Mouse (Mus musculus): ENCODE results near the gene Rnf150. TPM values are rescaled to one million over a fixed set of nuclear protein-coding genes. Genes with fewer than 3 reads are reported as not detected.
"Not testable (repeated sequence)": the region's sequence is repeated elsewhere in the genome, so short reads cannot be mapped to it uniquely, and the experiment has no call there.

Gene Rnf150
- total RNA-seq, 2 experiments from 2014 or later: 0.42 TPM; not detected in 1

GRCm38 (mm10) chr8:83060076-83060475 is 196.9 kb downstream of the Rnf150 start:
- ATAC-seq (replicated peaks; ENCODE audit: low FRiP score, low TSS enrichment, poor library complexity, severe bottlenecking): no peak

DNA sequence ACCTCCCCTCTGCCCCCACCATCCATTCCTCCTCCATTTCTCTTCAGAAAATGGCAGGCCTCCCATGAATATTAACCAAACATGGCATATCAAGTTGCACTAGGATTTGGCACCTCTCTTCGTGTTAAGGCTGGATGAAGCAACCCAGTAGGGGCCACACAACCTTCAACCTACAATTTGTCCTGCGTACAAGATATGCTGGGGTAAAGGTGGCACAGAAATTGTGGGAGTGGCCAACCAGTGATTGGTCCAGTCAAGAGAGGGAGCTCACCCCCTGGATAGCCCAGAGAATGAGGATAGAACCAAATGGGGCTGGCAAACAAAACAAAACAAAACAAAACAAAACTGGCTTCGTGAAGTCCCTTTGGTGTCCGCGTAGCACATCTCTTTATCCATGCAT is 198.1 kb downstream of the Rnf150 start:
- no peak for ATAC-seq (replicated peaks; ENCODE audit: low FRiP score, low TSS enrichment, poor library complexity, severe bottlenecking)

- ATAC-seq (replicated peaks; ENCODE audit: low FRiP score, low TSS enrichment, poor library complexity, severe bottlenecking): no peak
Measured at GRCm38 (mm10) chr8:83061873-83062272, 198.7 kb downstream of the Rnf150 start.

DNA sequence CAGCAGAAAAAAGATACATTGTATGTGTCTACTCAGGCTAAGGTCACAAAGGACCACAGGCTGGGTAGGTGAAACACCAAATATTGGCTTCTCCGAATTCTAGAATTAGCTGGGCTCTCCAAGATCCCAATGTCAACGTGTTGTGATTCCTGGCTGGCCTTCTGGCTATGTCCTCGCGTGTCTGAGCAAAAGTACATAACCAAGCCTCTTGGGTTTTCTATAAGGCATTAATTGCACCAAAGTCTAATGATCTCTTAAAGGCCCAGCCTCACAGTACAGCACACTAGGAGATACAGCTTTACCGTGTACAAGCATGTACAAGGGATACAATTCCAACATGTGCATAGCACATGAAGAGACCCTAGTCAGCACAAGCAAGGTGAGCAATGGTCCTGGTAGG is 199.1 kb downstream of the Rnf150 start:
- no peak for ATAC-seq (replicated peaks; ENCODE audit: low FRiP score, low TSS enrichment, poor library complexity, severe bottlenecking)

DNA sequence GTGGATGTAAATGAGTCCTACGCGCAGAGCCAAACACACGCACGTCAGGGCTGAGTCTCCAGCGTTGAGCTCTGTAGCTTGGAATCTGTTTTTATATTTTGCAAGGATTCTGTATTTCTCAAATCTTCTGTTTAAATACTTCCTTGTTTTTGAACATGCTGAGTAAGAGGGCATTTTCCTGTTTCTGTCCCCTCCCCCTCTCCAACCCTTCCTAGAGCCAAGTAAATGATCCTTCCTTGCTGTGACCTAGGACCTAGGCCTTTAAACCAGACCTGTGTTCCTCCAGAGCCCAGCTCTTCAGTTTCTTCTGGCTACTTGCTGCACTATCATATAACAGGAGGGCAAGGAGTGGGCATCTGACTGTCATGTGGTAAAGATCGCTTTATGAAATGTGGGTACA is 200.9 kb downstream of the Rnf150 start:
- ATAC-seq (replicated peaks; ENCODE audit: low FRiP score, low TSS enrichment, poor library complexity, severe bottlenecking): no peak

GRCm38 (mm10) chr8:83066076-83066475 is 202.9 kb downstream of the Rnf150 start:
- ATAC-seq (replicated peaks; ENCODE audit: low FRiP score, low TSS enrichment, poor library complexity, severe bottlenecking): no peak

- no peak for ATAC-seq (replicated peaks; ENCODE audit: low FRiP score, low TSS enrichment, poor library complexity, severe bottlenecking)
Measured at GRCm38 (mm10) chr8:83066846-83067245, 203.7 kb downstream of the Rnf150 start.

- no peak for ATAC-seq (replicated peaks; ENCODE audit: low FRiP score, low TSS enrichment, poor library complexity, severe bottlenecking)
Measured at GRCm38 (mm10) chr8:83067906-83068305, 204.8 kb downstream of the Rnf150 start.

DNA sequence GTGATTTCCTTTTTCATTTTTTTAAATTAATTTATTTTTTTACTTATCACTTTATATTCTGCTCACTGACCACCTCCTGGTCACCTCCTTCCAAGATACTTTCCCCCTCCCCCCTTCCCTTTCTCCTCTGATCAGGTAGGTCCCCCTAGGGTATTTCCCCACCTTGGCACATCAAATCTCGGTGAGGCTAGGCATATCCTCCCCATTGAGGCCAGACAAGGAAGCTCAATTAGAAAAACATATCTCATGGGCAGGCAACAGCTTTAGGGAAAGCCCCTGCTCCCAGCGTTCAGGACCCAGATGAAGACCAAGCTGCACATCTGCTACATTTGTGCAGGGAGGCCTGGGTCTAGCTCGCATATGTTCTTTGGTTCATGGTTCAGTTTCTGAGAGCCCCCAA is 211.1 kb downstream of the Rnf150 start:
- ATAC-seq (replicated peaks; ENCODE audit: low FRiP score, low TSS enrichment, poor library complexity, severe bottlenecking): no peak

- ATAC-seq (replicated peaks; ENCODE audit: low FRiP score, low TSS enrichment, poor library complexity, severe bottlenecking): no peak
Measured at GRCm38 (mm10) chr8:83076621-83077020, 213.5 kb downstream of the Rnf150 start.

DNA sequence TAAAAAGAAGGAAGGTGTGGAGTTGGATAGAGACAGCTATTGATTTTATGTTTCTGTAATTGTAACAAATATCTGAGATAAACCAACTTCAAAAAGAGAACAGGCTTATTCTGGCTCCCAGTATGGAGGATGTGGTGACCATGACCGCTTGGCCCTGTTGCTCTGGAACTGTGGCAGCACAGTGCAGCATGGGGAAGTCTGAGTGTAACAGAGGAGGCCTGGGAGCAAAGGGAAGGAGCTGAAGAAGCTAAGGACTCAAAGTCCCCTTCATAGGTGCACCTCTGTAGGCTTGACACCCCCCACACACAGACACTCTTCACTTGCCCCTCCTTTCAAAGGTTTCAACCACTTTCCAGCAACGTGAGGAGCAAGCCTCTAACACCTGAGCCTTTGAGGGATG is 214.2 kb downstream of the Rnf150 start:
- ATAC-seq (replicated peaks; ENCODE audit: low FRiP score, low TSS enrichment, poor library complexity, severe bottlenecking): no peak

GRCm38 (mm10) chr8:83078701-83079533 is 215.8 kb downstream of the Rnf150 start:
- ATAC-seq (replicated peaks; ENCODE audit: low FRiP score, low TSS enrichment, poor library complexity, severe bottlenecking): no peak

- no peak for ATAC-seq (replicated peaks; ENCODE audit: low FRiP score, low TSS enrichment, poor library complexity, severe bottlenecking)
Measured at GRCm38 (mm10) chr8:83079534-83079844, 216.3 kb downstream of the Rnf150 start.

- no peak for ATAC-seq (replicated peaks; ENCODE audit: low FRiP score, low TSS enrichment, poor library complexity, severe bottlenecking)
Measured at GRCm38 (mm10) chr8:83081266-83081665, 218.1 kb downstream of the Rnf150 start.

- ATAC-seq (replicated peaks; ENCODE audit: low FRiP score, low TSS enrichment, poor library complexity, severe bottlenecking): not testable (repeated sequence)
Measured at GRCm38 (mm10) chr8:83081806-83082205, 218.7 kb downstream of the Rnf150 start.

GRCm38 (mm10) chr8:83082251-83082650 is 219.1 kb downstream of the Rnf150 start:
- ATAC-seq (replicated peaks; ENCODE audit: low FRiP score, low TSS enrichment, poor library complexity, severe bottlenecking): no peak

DNA sequence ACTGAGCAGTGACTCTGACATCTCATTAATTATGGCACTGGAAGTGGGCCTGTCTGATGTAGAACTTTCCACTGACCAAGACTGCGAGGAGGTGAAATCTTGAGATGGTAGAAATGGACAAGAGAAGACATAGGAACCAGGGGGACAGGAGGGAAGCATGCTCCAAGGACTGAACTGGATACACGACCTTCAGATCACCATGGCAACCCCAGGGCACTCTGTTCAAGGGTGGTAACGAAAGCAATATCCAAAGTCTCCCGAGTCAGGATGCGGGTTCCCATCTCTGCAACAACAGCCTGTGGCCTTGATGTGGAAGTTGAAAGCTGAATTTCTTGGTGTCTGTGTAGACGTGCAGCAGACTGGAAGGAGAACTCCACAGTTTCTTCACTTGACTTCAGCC is 220.3 kb downstream of the Rnf150 start:
- ATAC-seq (replicated peaks; ENCODE audit: low FRiP score, low TSS enrichment, poor library complexity, severe bottlenecking): no peak

DNA sequence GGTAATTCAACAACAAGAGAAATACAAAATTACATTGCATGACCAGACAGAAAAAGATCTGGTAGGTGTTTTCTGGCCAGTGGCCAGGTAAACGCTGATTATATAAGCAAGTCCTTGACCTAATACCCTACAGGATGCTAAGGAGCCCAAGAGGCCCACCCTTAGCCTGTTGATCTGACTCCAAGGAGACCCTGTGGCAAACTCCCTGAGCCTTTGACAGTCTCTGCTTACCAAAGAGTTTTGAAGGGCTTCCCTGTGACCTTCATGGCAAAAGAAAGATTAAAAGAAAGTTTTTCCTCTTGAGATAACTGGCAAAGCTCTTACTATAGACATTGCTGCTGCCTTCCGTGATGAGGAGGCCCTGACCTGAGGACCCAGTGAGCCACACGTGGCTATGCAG is 222.4 kb downstream of the Rnf150 start:
- no peak for ATAC-seq (replicated peaks; ENCODE audit: low FRiP score, low TSS enrichment, poor library complexity, severe bottlenecking)

GRCm38 (mm10) chr8:83086625-83087024 is 223.5 kb downstream of the Rnf150 start:
- ATAC-seq (replicated peaks; ENCODE audit: low FRiP score, low TSS enrichment, poor library complexity, severe bottlenecking): no peak

DNA sequence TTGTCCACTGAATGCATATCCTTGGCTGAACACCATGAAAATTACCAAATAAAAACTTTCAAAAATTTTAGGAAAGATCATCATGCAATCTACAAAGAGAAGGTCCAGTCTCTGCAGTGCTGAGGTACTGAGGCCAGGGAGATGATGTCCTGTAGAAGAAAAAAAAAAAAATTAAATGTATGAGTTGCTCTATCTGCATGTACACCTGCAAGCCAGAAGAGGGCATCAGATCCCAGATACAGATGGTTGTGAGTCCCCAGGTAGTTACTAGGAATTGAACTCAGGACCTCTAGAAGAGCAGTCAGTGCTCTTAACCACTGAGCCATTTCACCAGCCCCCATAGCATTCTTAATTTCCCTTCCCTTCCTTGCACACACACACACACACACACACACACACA is 224.4 kb downstream of the Rnf150 start:
- ATAC-seq (replicated peaks; ENCODE audit: low FRiP score, low TSS enrichment, poor library complexity, severe bottlenecking): no peak

DNA sequence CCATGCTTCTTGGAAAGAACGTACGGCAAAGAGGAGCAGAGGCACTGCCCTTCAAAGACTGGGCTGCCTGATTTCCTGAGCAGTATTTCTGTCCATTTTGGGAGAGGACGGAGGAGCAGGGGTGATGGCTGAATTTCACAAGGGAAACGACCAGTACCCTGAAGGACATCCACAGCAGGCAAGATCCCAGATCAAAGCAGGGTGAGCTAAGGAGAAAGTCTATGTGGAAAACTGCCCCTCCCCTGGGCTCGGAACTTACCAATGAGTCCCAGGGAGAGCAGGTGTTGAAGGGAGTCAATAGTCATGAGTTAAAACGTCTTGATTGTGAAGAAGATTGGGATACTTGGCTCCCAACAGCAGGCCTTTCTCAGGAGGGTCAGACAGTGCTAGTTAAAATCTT is 225.0 kb downstream of the Rnf150 start:
- no peak for ATAC-seq (replicated peaks; ENCODE audit: low FRiP score, low TSS enrichment, poor library complexity, severe bottlenecking)
